Mouse (Mus musculus): ENCODE data around the gene Syngap1. TPM values are rescaled to one million over a fixed set of nuclear protein-coding genes. Genes with fewer than 3 reads are reported as not detected.

The Syngap1 gene
- polyA plus RNA-seq, 1 experiment from 2014 or later: 0.44 TPM

- DNase-seq: no peak
- peaks cover 80% of the 10 kb centered on the region for H3K4me1 ChIP-seq (replicated peaks)
- ATAC-seq (ENCODE audit: low read depth): 0 out of 2 replicates have a peak, but pooled peaks have one; percentile 26
- H3K4me2 ChIP-seq: peak overlapping the region; percentile 100
- H3K27me3 ChIP-seq: peaks cover 41% of the 10 kb centered on the region
- H3K9ac ChIP-seq: peak overlapping the region; percentile 78
- 0% methylated on average over 21 of the region's 87 CpGs for WGBS (ENCODE audit: insufficient replicate concordance)
- peak overlapping the region; percentile 53 for H3K27ac ChIP-seq
- H3K4me3 ChIP-seq (replicated peaks): peak overlapping the region; percentile 71
- no peaks in the 10 kb centered on the region for H3K36me3 ChIP-seq
- no peaks in the 10 kb centered on the region for H3K9me3 ChIP-seq (replicated peaks)
These were observed 7.4 kb downstream of the Syngap1 start for GRCm38 (mm10) chr17:26948316-26949050.

GRCm38 (mm10) chr17:26949051-26949577 lies 8.1 kb downstream of the Syngap1 start:
- ATAC-seq (ENCODE audit: low read depth) (0 out of 2 replicates have a peak, but pooled peaks have one; percentile 16), DNase-seq (no peak)
- H3K4me1 ChIP-seq (replicated peaks): peaks cover 86% of the 10 kb centered on the region

DNA sequence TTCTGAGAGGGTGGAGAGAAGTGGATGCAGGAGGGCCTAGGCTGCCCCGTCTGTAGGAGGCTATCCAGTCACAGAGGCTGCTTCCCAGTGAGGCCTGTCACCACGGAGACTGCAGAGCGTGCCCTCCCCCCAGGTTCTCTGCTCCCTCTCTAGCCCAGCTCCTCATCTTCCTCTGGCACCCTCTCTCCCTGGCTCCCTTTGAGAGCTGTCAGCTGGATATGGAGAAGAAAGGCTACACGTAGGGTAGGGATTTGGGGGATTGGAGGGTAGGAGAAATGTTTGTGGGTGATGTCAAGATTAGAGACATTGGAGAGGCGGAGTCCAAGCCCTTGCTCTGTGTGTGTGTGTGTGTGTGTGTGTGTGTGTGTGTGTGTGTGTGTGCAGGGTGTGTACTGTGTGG lies 8.8 kb downstream of the Syngap1 start:
- peaks cover 39% of the 10 kb centered on the region for H3K27me3 ChIP-seq
- 0 out of 2 replicates have a peak, but pooled peaks cover 2% of the 10 kb centered on the region for H3K36me3 ChIP-seq
- no peaks in the 10 kb centered on the region for H3K9me3 ChIP-seq (replicated peaks)
- H3K4me3 ChIP-seq (replicated peaks): no peak overlapping the region
- H3K4me1 ChIP-seq (replicated peaks): peaks cover 91% of the 10 kb centered on the region
- DNase-seq (no peak), ATAC-seq (ENCODE audit: low read depth) (no peak)
- peak overlapping the region; percentile 17; the same call in 1 of the 2 replicates for H3K9ac ChIP-seq
- peak overlapping the region; percentile 51 for H3K27ac ChIP-seq
- 52% methylated on average over 5 of the region's 5 CpGs for WGBS (ENCODE audit: insufficient replicate concordance)
- no peak overlapping the region for H3K4me2 ChIP-seq

More at GRCm38 (mm10) chr17:26949051-26949577, 8.1 kb downstream of the Syngap1 start:
- WGBS (ENCODE audit: insufficient replicate concordance): 20% methylated on average over 10 of the region's 14 CpGs
- Histone ChIP-seq H3K27me3 (peaks cover 44% of the 10 kb centered on the region), H3K36me3 (no peaks in the 10 kb centered on the region), H3K4me2 (peak overlapping the region; percentile 100), H3K9ac (peak overlapping the region; percentile 78), H3K4me3 (replicated peaks) (peak overlapping the region; percentile 71), H3K27ac (peak overlapping the region; percentile 51), H3K9me3 (replicated peaks) (no peaks in the 10 kb centered on the region)

DNA sequence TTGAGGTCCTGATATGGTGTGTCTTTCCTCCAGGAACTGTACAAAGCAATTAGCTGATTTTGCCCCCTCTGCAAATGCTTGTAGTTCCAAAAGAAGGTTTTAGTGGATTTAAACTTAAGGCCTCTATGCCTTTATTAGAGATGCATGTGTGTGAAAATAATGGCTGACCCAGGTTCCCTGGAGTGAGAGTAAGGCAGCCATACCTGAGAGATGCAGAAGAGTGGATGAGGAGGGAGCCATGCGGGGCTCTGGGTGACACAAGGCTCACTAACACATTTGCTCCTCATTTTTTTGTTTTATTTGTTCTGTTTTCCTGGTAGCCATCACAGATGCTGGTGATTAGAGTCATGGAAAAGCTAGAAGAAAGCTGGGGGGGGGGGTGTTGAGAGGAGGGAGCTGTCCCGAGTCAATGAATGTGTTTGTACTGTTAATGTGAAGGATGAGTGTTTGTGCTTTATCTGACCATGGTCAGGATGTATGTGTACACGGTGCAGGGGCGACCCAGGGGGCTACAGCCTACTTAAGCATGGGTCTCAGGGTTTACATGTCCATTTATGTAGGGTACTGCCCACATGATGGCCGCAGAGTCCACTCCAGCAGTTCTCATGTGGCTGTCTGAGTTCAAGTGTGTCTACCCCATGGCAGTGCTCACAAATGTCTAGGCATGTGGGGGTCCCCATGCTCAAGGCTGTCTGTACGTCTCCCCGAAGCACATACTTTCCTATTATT lies 9.7 kb downstream of the Syngap1 start:
- H3K4me1 ChIP-seq (replicated peaks): peaks cover 96% of the 10 kb centered on the region
- H3K9ac ChIP-seq: 0 out of 2 replicates have a peak overlapping the region, but pooled peaks have one; percentile 66
- ATAC-seq (ENCODE audit: low read depth) (no peak), DNase-seq (no peak)
- peak overlapping the region; percentile 13; the same call in 1 of the 2 replicates for H3K27ac ChIP-seq
- H3K4me3 ChIP-seq (replicated peaks): 0 out of 2 replicates have a peak overlapping the region, but pooled peaks have one; percentile 37
- no peaks in the 10 kb centered on the region for H3K9me3 ChIP-seq (replicated peaks)
- 49% methylated on average over 7 of the region's 7 CpGs for WGBS (ENCODE audit: insufficient replicate concordance)
- 0 out of 2 replicates have a peak, but pooled peaks cover 4% of the 10 kb centered on the region for H3K36me3 ChIP-seq
- H3K27me3 ChIP-seq: peaks cover 39% of the 10 kb centered on the region
- H3K4me2 ChIP-seq: peak overlapping the region; percentile 68

DNA sequence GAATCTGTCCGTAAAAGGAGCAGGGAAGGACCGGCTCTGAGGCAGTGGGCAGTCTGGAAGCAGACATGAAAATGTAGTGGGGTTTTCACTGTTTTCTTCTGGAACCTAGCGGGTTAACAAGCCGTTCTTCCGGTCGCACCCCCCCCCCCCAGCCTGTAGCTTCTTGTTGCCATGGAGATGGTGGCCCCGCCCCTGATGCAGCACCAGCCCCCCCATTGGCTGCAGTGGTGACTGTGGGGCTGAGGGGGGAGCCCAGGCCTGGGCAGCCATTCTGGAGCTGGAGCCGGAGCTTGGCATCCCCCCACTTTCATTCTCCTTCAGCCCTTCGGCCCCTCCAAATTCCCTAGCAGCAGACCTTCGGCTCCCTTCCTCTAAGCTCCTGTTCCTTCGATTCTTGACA lies 10.4 kb downstream of the Syngap1 start:
- Histone ChIP-seq H3K27me3 (peaks cover 39% of the 10 kb centered on the region), H3K4me2 (peak overlapping the region; percentile 68), H3K4me1 (replicated peaks) (peaks cover 96% of the 10 kb centered on the region), H3K4me3 (replicated peaks) (peak overlapping the region; percentile 37), H3K36me3 (0 out of 2 replicates have a peak, but pooled peaks cover 4% of the 10 kb centered on the region), H3K9me3 (replicated peaks) (no peaks in the 10 kb centered on the region), H3K9ac (peak overlapping the region; percentile 66; the same call in 1 of the 2 replicates), H3K27ac (peak overlapping the region; percentile 13; the same call in 1 of the 2 replicates)
- 3% methylated on average over 11 of the region's 11 CpGs for WGBS (ENCODE audit: insufficient replicate concordance)
- DNase-seq (peak; percentile 49), ATAC-seq (ENCODE audit: low read depth) (no peak)

GRCm38 (mm10) chr17:26951952-26952877 lies 11.2 kb downstream of the Syngap1 start:
- Histone ChIP-seq H3K4me2 (peak overlapping the region; percentile 68), H3K4me3 (replicated peaks) (peak overlapping the region; percentile 37), H3K4me1 (replicated peaks) (peaks cover 96% of the 10 kb centered on the region), H3K27ac (no peak overlapping the region), H3K9ac (peak overlapping the region; percentile 66), H3K27me3 (peaks cover 39% of the 10 kb centered on the region), H3K36me3 (0 out of 2 replicates have a peak, but pooled peaks cover 4% of the 10 kb centered on the region), H3K9me3 (replicated peaks) (no peaks in the 10 kb centered on the region)
- no peak for DNase-seq
- no peak for ATAC-seq (ENCODE audit: low read depth)
- WGBS (ENCODE audit: insufficient replicate concordance): 9% methylated on average over 23 of the region's 23 CpGs

DNA sequence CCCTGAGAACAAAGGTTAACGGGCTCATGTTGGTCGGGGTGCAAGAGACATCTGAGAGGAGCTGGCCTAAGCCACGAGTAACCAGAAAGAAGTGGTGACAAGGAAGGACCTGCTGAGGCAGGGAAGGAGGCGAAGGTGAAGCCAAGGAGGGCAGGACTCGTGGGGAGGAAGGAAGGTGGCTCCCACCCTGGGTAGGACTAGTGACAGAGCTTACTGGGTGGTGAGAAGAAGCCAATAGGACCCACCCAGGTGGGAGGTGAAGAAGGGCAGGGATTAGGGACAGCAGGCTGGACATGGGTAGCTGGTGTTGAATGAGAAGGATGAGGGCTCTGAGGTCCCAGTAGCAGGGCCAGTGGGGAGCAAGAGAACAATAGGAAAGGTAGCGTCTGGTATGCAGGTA lies 12.1 kb downstream of the Syngap1 start:
- WGBS (ENCODE audit: insufficient replicate concordance): 46% methylated on average over 6 of the region's 6 CpGs
- no peak for ATAC-seq (ENCODE audit: low read depth)
- no peak for DNase-seq
- H3K9me3 ChIP-seq (replicated peaks): no peaks in the 10 kb centered on the region
- peaks cover 34% of the 10 kb centered on the region for H3K27me3 ChIP-seq
- peak overlapping the region; percentile 68; the same call in 1 of the 2 replicates for H3K4me2 ChIP-seq
- H3K36me3 ChIP-seq: 0 out of 2 replicates have a peak, but pooled peaks cover 4% of the 10 kb centered on the region
- peak overlapping the region; percentile 66; the same call in 1 of the 2 replicates for H3K9ac ChIP-seq
- no peak overlapping the region for H3K27ac ChIP-seq
- peaks cover 97% of the 10 kb centered on the region for H3K4me1 ChIP-seq (replicated peaks)
- H3K4me3 ChIP-seq (replicated peaks): no peak overlapping the region

GRCm38 (mm10) chr17:26953726-26954125 lies 12.7 kb downstream of the Syngap1 start:
- H3K36me3 ChIP-seq: 0 out of 2 replicates have a peak, but pooled peaks cover 4% of the 10 kb centered on the region
- H3K4me2 ChIP-seq: peak overlapping the region; percentile 5; the same call in 1 of the 2 replicates
- peaks cover 34% of the 10 kb centered on the region for H3K27me3 ChIP-seq
- H3K27ac ChIP-seq: no peak overlapping the region
- WGBS (ENCODE audit: insufficient replicate concordance): 37% methylated on average over 14 of the region's 16 CpGs
- H3K9me3 ChIP-seq (replicated peaks): no peaks in the 10 kb centered on the region
- peaks cover 97% of the 10 kb centered on the region for H3K4me1 ChIP-seq (replicated peaks)
- H3K9ac ChIP-seq: 0 out of 2 replicates have a peak overlapping the region, but pooled peaks have one; percentile 66
- ATAC-seq (ENCODE audit: low read depth): no peak
- H3K4me3 ChIP-seq (replicated peaks): no peak overlapping the region
- DNase-seq: no peak

DNA sequence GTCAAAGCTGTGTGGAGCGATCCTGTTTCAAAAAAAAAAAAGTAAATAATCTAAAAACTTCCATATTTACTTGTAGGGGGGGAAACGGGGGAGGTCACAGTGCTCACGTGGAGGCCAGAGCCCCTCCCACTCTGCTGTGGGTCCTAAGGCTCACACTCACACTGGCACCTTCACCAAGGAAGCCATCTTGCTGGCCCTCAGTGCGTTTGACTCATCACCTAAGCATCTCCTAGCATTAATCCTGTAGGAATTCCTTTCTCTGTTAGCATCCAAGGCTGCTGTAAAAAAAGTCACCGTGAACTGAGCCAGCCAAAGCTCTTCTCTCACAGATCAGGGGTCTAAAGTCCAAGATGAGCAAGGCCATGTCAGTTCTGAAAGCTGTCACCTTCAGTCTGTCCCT lies 15.3 kb downstream of the Syngap1 start:
- Histone ChIP-seq H3K4me3 (replicated peaks) (peak overlapping the region; percentile 44), H3K4me1 (replicated peaks) (peaks cover 81% of the 10 kb centered on the region), H3K27me3 (peaks cover 20% of the 10 kb centered on the region), H3K36me3 (peaks cover 12% of the 10 kb centered on the region; the same call in 1 of the 2 replicates), H3K9me3 (replicated peaks) (no peaks in the 10 kb centered on the region), H3K9ac (peak overlapping the region; percentile 73), H3K27ac (peak overlapping the region; percentile 87), H3K4me2 (peak overlapping the region; percentile 68)
- DNase-seq (no peak), ATAC-seq (ENCODE audit: low read depth) (no peak)
- WGBS (ENCODE audit: insufficient replicate concordance): 61% methylated on average over 5 of the region's 5 CpGs

DNA sequence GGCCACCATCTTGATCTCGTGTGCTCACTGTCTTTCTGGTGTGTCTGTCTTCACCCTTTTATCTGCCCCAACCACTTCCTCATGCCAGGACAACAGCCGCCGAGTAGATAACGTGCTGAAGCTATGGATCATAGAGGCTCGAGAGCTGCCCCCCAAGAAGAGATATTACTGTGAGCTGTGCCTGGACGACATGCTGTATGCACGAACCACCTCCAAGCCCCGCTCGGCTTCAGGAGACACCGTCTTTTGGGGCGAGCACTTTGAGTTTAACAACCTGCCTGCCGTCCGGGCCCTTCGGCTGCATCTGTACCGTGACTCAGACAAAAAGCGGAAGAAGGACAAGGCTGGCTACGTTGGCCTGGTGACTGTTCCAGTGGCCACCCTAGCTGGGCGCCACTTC lies 15.8 kb downstream of the Syngap1 start:
- H3K27me3 ChIP-seq: peaks cover 19% of the 10 kb centered on the region
- ATAC-seq (ENCODE audit: low read depth): peak; percentile 88
- H3K27ac ChIP-seq: peak overlapping the region; percentile 87
- H3K4me1 ChIP-seq (replicated peaks): peaks cover 75% of the 10 kb centered on the region
- 20% methylated on average over 18 of the region's 18 CpGs for WGBS (ENCODE audit: insufficient replicate concordance)
- H3K4me2 ChIP-seq: peak overlapping the region; percentile 68
- DNase-seq: peak; percentile 74
- peaks cover 18% of the 10 kb centered on the region; the same call in 1 of the 2 replicates for H3K36me3 ChIP-seq
- H3K9ac ChIP-seq: peak overlapping the region; percentile 73
- no peaks in the 10 kb centered on the region for H3K9me3 ChIP-seq (replicated peaks)
- H3K4me3 ChIP-seq (replicated peaks): peak overlapping the region; percentile 44

Data from liver, embryonic 13.5 days (tissue).